In genomic region chr16:55476544-55477208, GRCm38 (mm10) we compare ENCODE assay signal across 9 mouse cellular contexts.
DNase-seq lines count a peak whose midpoint lies in the region; TF ChIP-seq lines count a peak whose summit lies in the region.
"Had no signal": no experiment of that assay in that cellular context is flagged by ENCODE, and none has a peak within 500 bp of the region (broad histone marks: within the 10 kb centered on the region; RNA-seq: fewer than 3 reads in every experiment).

No protein-coding gene starts in this region.

- no peaks in the 10 kb centered on the region for H3K79me2 ChIP-seq in heart, adult 2 months (replicated peaks; ENCODE audit: control insufficient read depth, insufficient read depth, low read length)

- H3K4me1 ChIP-seq in heart, adult 2 months (ENCODE audit: control insufficient read depth, insufficient read depth, low read length): no peaks in the 10 kb centered on the region
- no peaks in the 10 kb centered on the region for H3K4me1 ChIP-seq in heart, embryonic 10.5 days
- H3K4me1 ChIP-seq in ES-E14 (ENCODE audit: control insufficient read depth in 2 of 2, insufficient read depth in 2 of 2, low read length in 2 of 2, poor library complexity in 1 of 2): no peaks in the 10 kb centered on the region
- H3K4me1 ChIP-seq in cortical plate, adult 2 months (ENCODE audit: control insufficient read depth, insufficient read depth, low read length): peaks cover 3% of the 10 kb centered on the region; the same call in 1 of the 2 replicates

- no peak for TF ChIP-seq EP300 in heart, adult 2 months (IDR thresholded peaks at IDR 0.05; ENCODE audit: insufficient read depth, low read depth, low read length)

- TF ChIP-seq CTCF in heart, adult 2 months (IDR thresholded peaks at IDR 0.05): peak; percentile 81
- TF ChIP-seq CTCF in cortical plate, adult 2 months (IDR thresholded peaks at IDR 0.05; ENCODE audit: extremely low read depth, insufficient read depth, low read length): peak; percentile 46
- TF ChIP-seq CTCF in layer of hippocampus, adult 2 months (conservative IDR thresholded peaks at IDR 0.05): peak; percentile 81

- H3K9me3 ChIP-seq in heart, embryonic 10.5 days: no peaks in the 10 kb centered on the region
- no peaks in the 10 kb centered on the region for H3K9me3 ChIP-seq in ES-E14 (ENCODE audit: control insufficient read depth, insufficient read depth, low read depth, low read length)

- H3K36me3 ChIP-seq in heart, adult 2 months (ENCODE audit: control insufficient read depth, insufficient read depth, low read length): no peaks in the 10 kb centered on the region
- H3K36me3 ChIP-seq in heart, embryonic 10.5 days: no peaks in the 10 kb centered on the region
- no peaks in the 10 kb centered on the region for H3K36me3 ChIP-seq in ES-E14 (ENCODE audit: control insufficient read depth, insufficient read depth, low read length, poor library complexity, severe bottlenecking)

- H3K27ac ChIP-seq in heart, adult 2 months: no peak overlapping the region
- no peak overlapping the region for H3K27ac ChIP-seq in heart, embryonic 10.5 days
- H3K27ac ChIP-seq in ES-E14 (ENCODE audit: insufficient read depth, low read depth, low read length, poor library complexity, severe bottlenecking): no peak overlapping the region
- H3K27ac ChIP-seq in cortical plate, adult 2 months (ENCODE audit: insufficient read depth, low read length): no peak overlapping the region
- no peak overlapping the region for H3K27ac ChIP-seq in layer of hippocampus, adult 2 months
- H3K27ac ChIP-seq: macrophage had no signal

- in situ Hi-C loops in ES-E14 (cut with MboI; ENCODE audit: low sequenced_read_pairs in 2 of 2, unreplicated experiment in 2 of 2): no loop called here

- DNase-seq in heart, adult 2 months: no peak
- DNase-seq in heart, embryonic 10.5 days (ENCODE audit: low spot score): no peak
- DNase-seq in ES-E14 (ENCODE audit: low read depth, low spot score): peak; percentile 65
- DNase-seq in heart, postnatal 36 days: peak; percentile 24 to 30
- peak; percentile 69 to 81 for DNase-seq in layer of hippocampus, adult 2 months (ENCODE audit: low spot score in 2 of 2)
- peak; percentile 79 for DNase-seq in mesoderm, embryonic 11.5 days (ENCODE audit: low read depth, low spot score)
- peak; percentile 10 for DNase-seq in thymus, postnatal 25 days

- TF ChIP-seq POLR2A in heart, adult 2 months (IDR thresholded peaks at IDR 0.05; ENCODE audit: insufficient read depth, low read depth, low read length): no peak
- TF ChIP-seq POLR2A in cortical plate, adult 2 months (IDR thresholded peaks at IDR 0.05; ENCODE audit: extremely low read depth, insufficient read depth, low read length): no peak

- intact Hi-C loops in heart, adult 2 months (cut with DNase I): no loop called here
- intact Hi-C loops in heart, postnatal 36 days (cut with DNase I): loop anchor here (5.0 kb wide), 1 partner anchor 324 kb away; no protein-coding TSS in a partner anchor

- H3K9ac ChIP-seq in heart, adult 2 months (ENCODE audit: low read depth, low read length): no peak overlapping the region
- H3K9ac ChIP-seq in ES-E14 (ENCODE audit: insufficient read depth, low read depth, low read length, poor library complexity, severe bottlenecking): no peak overlapping the region

- no peaks in the 10 kb centered on the region for H3K27me3 ChIP-seq in heart, adult 2 months (ENCODE audit: control insufficient read depth, insufficient read depth, low read length)
- no peaks in the 10 kb centered on the region for H3K27me3 ChIP-seq in heart, embryonic 10.5 days (ENCODE audit: insufficient read depth, poor library complexity, severe bottlenecking)

- 28% methylated on average over 17 of the region's 17 CpGs for WGBS in heart, adult 2 months
- 29% methylated on average over 17 of the region's 17 CpGs for WGBS in heart, embryonic 10.5 days

- no peak overlapping the region for H3K4me3 ChIP-seq in heart, adult 2 months
- H3K4me3 ChIP-seq in heart, embryonic 10.5 days: no peak overlapping the region
- no peak overlapping the region for H3K4me3 ChIP-seq in ES-E14 (ENCODE audit: insufficient read depth in 1 of 2, low read depth in 1 of 2, low read length in 2 of 2, poor library complexity in 1 of 2, severe bottlenecking in 1 of 2)
- H3K4me3 ChIP-seq in cortical plate, adult 2 months (ENCODE audit: insufficient read depth, low read length): no peak overlapping the region
- peak overlapping the region; percentile 30 for H3K4me3 ChIP-seq in layer of hippocampus, adult 2 months

TF ChIP-seq in ES-E14, 5 proteins besides CTCF, POLR2A, EP300 and RAD21:
- TF ChIP-seq ZNF384 (IDR thresholded peaks at IDR 0.05; ENCODE audit: low read depth, low read length) (no peak), ZC3H11A (IDR thresholded peaks at IDR 0.05; ENCODE audit: borderline replicate concordance, low read depth, low read length) (peak; percentile 66), CHD2 (IDR thresholded peaks at IDR 0.05; ENCODE audit: low read depth, low read length) (no peak), MAFK (IDR thresholded peaks at IDR 0.05; ENCODE audit: insufficient read depth, low read depth, low read length) (no peak), HCFC1 (IDR thresholded peaks at IDR 0.05; ENCODE audit: borderline replicate concordance, insufficient read depth, low read length) (no peak)

Comparison
In these comparisons a context has a peak if more than half of its experiments do, and no peak if none do; other contexts are left out.
1. DNase-seq: peak in ES-E14 (single experiment), heart, postnatal 36 days (2 of 2), layer of hippocampus, adult 2 months (2 of 2), mesoderm, embryonic 11.5 days (single experiment) and thymus, postnatal 25 days (single experiment); none in heart, adult 2 months (0 of 2) and heart, embryonic 10.5 days (single experiment).
2. Peak in every context shown above with its lines, with median percentiles within 50 percentile points of each other: CTCF ChIP-seq.